Mouse (Mus musculus): ENCODE measurements around the gene Oxct2a.
"Not testable (repeated sequence)": the region's sequence is repeated elsewhere in the genome, so short reads cannot be mapped to it uniquely, and the experiment has no call there.

Gene Oxct2a

GRCm38 (mm10) chr4:123323534-123323933 lies at the start of gene Oxct2a:
TSS of gene Oxct2a (minus strand) at chr4:123323634.
- no peak for DNase-seq

- no peak for DNase-seq
These were observed 40.1 kb upstream of the Oxct2a start for GRCm38 (mm10) chr4:123363555-123363954.

GRCm38 (mm10) chr4:123360771-123361170 lies 37.3 kb upstream of the Oxct2a start:
- DNase-seq = peak; percentile 81

GRCm38 (mm10) chr4:123358613-123359012 lies 35.2 kb upstream of the Oxct2a start:
- peak; percentile 62 for DNase-seq

- peak; percentile 55 for DNase-seq
These were observed 32.5 kb upstream of the Oxct2a start for GRCm38 (mm10) chr4:123355941-123356340.

- no peak for DNase-seq
These were observed 29.9 kb upstream of the Oxct2a start for GRCm38 (mm10) chr4:123353271-123353877.

- no peak for DNase-seq
These were observed 20.0 kb upstream of the Oxct2a start for GRCm38 (mm10) chr4:123343471-123343789.

- DNase-seq = peak; percentile 97
These were observed 19.4 kb upstream of the Oxct2a start, which contains the start of gene Bmp8a for GRCm38 (mm10) chr4:123342642-123343470. TSS of gene Bmp8a (minus strand) at chr4:123343252.

- DNase-seq = peak; percentile 91
These were observed 18.7 kb upstream of the Oxct2a start for GRCm38 (mm10) chr4:123342091-123342641.

GRCm38 (mm10) chr4:123340232-123340631 lies 16.8 kb upstream of the Oxct2a start:
- peak; percentile 89 for DNase-seq

GRCm38 (mm10) chr4:123337693-123338092 lies 14.3 kb upstream of the Oxct2a start:
- DNase-seq = no peak

- no peak for DNase-seq
These were observed 12.6 kb upstream of the Oxct2a start for GRCm38 (mm10) chr4:123335796-123336585.

GRCm38 (mm10) chr4:123335244-123335643 lies 11.8 kb upstream of the Oxct2a start:
- DNase-seq = not testable (repeated sequence)

- DNase-seq = no peak
These were observed 10.7 kb upstream of the Oxct2a start for GRCm38 (mm10) chr4:123334177-123334576.

- DNase-seq = no peak
These were observed 9.7 kb upstream of the Oxct2a start for GRCm38 (mm10) chr4:123333151-123333550.

GRCm38 (mm10) chr4:123331961-123332360 lies 8.5 kb upstream of the Oxct2a start:
- DNase-seq = not testable (repeated sequence)

GRCm38 (mm10) chr4:123331326-123331725 lies 7.9 kb upstream of the Oxct2a start:
- DNase-seq = no peak

GRCm38 (mm10) chr4:123328946-123329345 lies 5.5 kb upstream of the Oxct2a start:
- DNase-seq = no peak

GRCm38 (mm10) chr4:123327630-123328029 lies 4.2 kb upstream of the Oxct2a start:
- no peak for DNase-seq

- no peak for DNase-seq
These were observed 2.7 kb upstream of the Oxct2a start for GRCm38 (mm10) chr4:123326087-123326486.

- not testable (repeated sequence) for DNase-seq
These were observed 524 bp downstream of the Oxct2a start for GRCm38 (mm10) chr4:123322910-123323309.

- no peak for DNase-seq
These were observed 8.9 kb downstream of the Oxct2a start for GRCm38 (mm10) chr4:123314497-123314896.

GRCm38 (mm10) chr4:123313010-123313409 lies 10.4 kb downstream of the Oxct2a start:
- no peak for DNase-seq
